Mouse (Mus musculus) adrenal gland, postnatal 10 days (tissue): ENCODE measurements around the gene Psmb1. TPM values are rescaled to one million over a fixed set of nuclear protein-coding genes. Genes with fewer than 3 reads are reported as not detected.
"Not testable (repeated sequence)": the region's sequence is repeated elsewhere in the genome, so short reads cannot be mapped to it uniquely, and the experiment has no call there.

Experiments used
- DNase-seq: peaks from one replicate; pipeline ENCODE4 v3.0.0; 2021; ENCODE audit warnings: mixed read lengths
- long read RNA-seq, 2 experiments: library from polyadenylated mRNA; stranded (forward); transcript quantifications; one replicate each; pipeline ENCODE4 v2.0.0; 2021
- total RNA-seq, 2 experiments: library from RNA; stranded (reverse); gene quantifications; 2 replicates each; pipeline ENCODE4 v1.2.3; 2021

Psmb1 gene
- 100 to 1,000 TPM; 171 to 174 TPM for total RNA-seq
- long read RNA-seq, experiment 1, transcript Psmb1-201 (6 exons, 1,758 nt): major isoform, 424 of 464 reads
- long read RNA-seq, experiment 1, partial matches to known transcripts: 14 of 464 reads
- long read RNA-seq, experiment 1, other reads (novel, unspliced or antisense): 25 of 464 reads
- long read RNA-seq, experiment 2, transcript Psmb1-201 (6 exons, 1,758 nt): major isoform, 252 of 272 reads
- long read RNA-seq, experiment 2, partial matches to known transcripts: 15 of 272 reads
- long read RNA-seq, experiment 2, other reads (novel, unspliced or antisense): 4 of 272 reads

GRCm38 (mm10) chr17:15499656-15500394 lies at the start of gene Psmb1, which contains the start of gene Tbp:
Gene Psmb1 (minus strand): TSS chr17:15499751.
Gene Tbp (plus strand): TSS chr17:15499888.
- DNase-seq: peak; percentile 98

GRCm38 (mm10) chr17:15546440-15546839 lies 46.9 kb upstream of the Psmb1 start:
- DNase-seq: no peak

GRCm38 (mm10) chr17:15543868-15544267 lies 44.3 kb upstream of the Psmb1 start:
- not testable (repeated sequence) for DNase-seq

GRCm38 (mm10) chr17:15540309-15540708 lies 40.8 kb upstream of the Psmb1 start:
- DNase-seq: no peak

- DNase-seq: peak; percentile 21
Observed at GRCm38 (mm10) chr17:15536457-15536904, 36.9 kb upstream of the Psmb1 start.

GRCm38 (mm10) chr17:15535943-15536342 lies 36.4 kb upstream of the Psmb1 start:
- DNase-seq: no peak

- DNase-seq: peak; percentile 23
Observed at GRCm38 (mm10) chr17:15535162-15535800, 35.7 kb upstream of the Psmb1 start.

GRCm38 (mm10) chr17:15530141-15530540 lies 30.6 kb upstream of the Psmb1 start:
- peak; percentile 51 for DNase-seq

- DNase-seq: no peak
Observed at GRCm38 (mm10) chr17:15528887-15529286, 29.3 kb upstream of the Psmb1 start.

GRCm38 (mm10) chr17:15527811-15528136 lies 28.2 kb upstream of the Psmb1 start:
- no peak for DNase-seq

GRCm38 (mm10) chr17:15526986-15527810 lies 27.6 kb upstream of the Psmb1 start, which contains the start of gene Pdcd2:
Gene Pdcd2 (minus strand): TSS chr17:15527301.
- peak; percentile 98 for DNase-seq

GRCm38 (mm10) chr17:15526304-15526703 lies 26.8 kb upstream of the Psmb1 start:
- DNase-seq: no peak

GRCm38 (mm10) chr17:15518766-15519165 lies 19.2 kb upstream of the Psmb1 start:
- DNase-seq: no peak

GRCm38 (mm10) chr17:15518186-15518585 lies 18.6 kb upstream of the Psmb1 start:
- no peak for DNase-seq

GRCm38 (mm10) chr17:15517776-15518175 lies 18.2 kb upstream of the Psmb1 start:
- no peak for DNase-seq

- no peak for DNase-seq
Observed at GRCm38 (mm10) chr17:15510694-15511093, 11.1 kb upstream of the Psmb1 start.

GRCm38 (mm10) chr17:15498753-15499113 lies 818 bp downstream of the Psmb1 start:
- DNase-seq: no peak

- DNase-seq: peak; percentile 96
Observed at GRCm38 (mm10) chr17:15497882-15498752, 1.4 kb downstream of the Psmb1 start.

- DNase-seq: no peak
Observed at GRCm38 (mm10) chr17:15490542-15490941, 9.0 kb downstream of the Psmb1 start.

GRCm38 (mm10) chr17:15472671-15473070 lies 26.9 kb downstream of the Psmb1 start:
- DNase-seq: no peak

- DNase-seq: peak; percentile 81
Observed at GRCm38 (mm10) chr17:15467669-15468068, 31.9 kb downstream of the Psmb1 start.
